Mouse (Mus musculus) stomach, postnatal 0 days (tissue): ENCODE results near the gene Saysd1.

Experiments used
- CTCF ChIP-seq: IDR thresholded peaks from 2 replicates; pipeline ENCODE4 v1.5.1; 2016; ENCODE audit warnings: antibody characterized with exemption, low read depth, mild to moderate bottlenecking, moderate library complexity
- EP300 ChIP-seq: optimal IDR thresholded peaks from 2 replicates; pipeline ENCODE3; 2016; ENCODE audit warnings: antibody characterized with exemption

DNA sequence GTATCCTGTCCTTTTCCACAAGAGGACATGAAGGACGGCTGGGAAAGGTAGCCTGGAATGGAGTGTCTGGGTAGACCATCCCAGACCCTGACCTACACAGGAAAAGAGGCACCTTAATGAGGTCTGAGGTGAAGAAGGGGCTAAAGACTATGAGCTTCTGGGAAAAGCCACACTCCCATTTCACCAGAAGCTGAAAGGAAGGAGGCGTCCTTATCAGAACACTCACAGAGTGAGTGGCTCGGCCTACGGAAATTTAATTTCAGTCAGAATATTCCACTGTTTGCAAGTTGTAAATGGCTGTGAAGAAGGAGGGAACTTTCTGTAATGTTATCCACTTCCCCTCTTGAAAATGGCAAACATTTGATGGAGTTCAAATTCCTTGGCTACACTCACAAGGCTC lies 34.6 kb upstream of the Saysd1 start:
- no peak for TF ChIP-seq CTCF
- TF ChIP-seq EP300 = no peak
